In genomic region chr7:80296462-80296861, GRCm38 (mm10) we compare ENCODE assay signal across 12 mouse cellular contexts. TPM values are rescaled to one million over a fixed set of nuclear protein-coding genes. Genes with fewer than 3 reads are reported as not detected.
DNase-seq lines count a peak whose midpoint lies in the region; ATAC-seq and TF ChIP-seq lines count a peak whose summit lies in the region.
"Had no signal": no experiment of that assay in that cellular context is flagged by ENCODE, and none has a peak within 500 bp of the region (broad histone marks: within the 10 kb centered on the region; RNA-seq: fewer than 3 reads in every experiment).

No protein-coding gene starts in this region.

- DNase-seq in forebrain, embryonic 11.5 days (ENCODE audit: low spot score) = no peak
- DNase-seq in forebrain, postnatal 0 days = no peak
- DNase-seq in liver, embryonic 11.5 days (ENCODE audit: low spot score) = no peak
- DNase-seq in liver = no peak
- no peak for DNase-seq in embryonic facial prominence, embryonic 14.5 days (ENCODE audit: low spot score)
- DNase-seq in left cerebral cortex, postnatal 4 days = no peak
- DNase-seq in gastrocnemius, adult 2 months = no peak
- DNase-seq: adrenal gland, postnatal 14 days; cerebellum, adult 18-20 months; kidney, postnatal 14 days had no signal

- H3K27ac ChIP-seq in forebrain, embryonic 11.5 days (ENCODE audit: low read depth, low read length) = no peak overlapping the region
- no peak overlapping the region for H3K27ac ChIP-seq in forebrain, postnatal 0 days (ENCODE audit: low read depth, low read length)
- H3K27ac ChIP-seq in liver, embryonic 11.5 days (ENCODE audit: low read depth, low read length) = no peak overlapping the region
- H3K27ac ChIP-seq in embryonic facial prominence, embryonic 14.5 days (replicated peaks; ENCODE audit: low read depth, low read length) = no peak overlapping the region
- peak overlapping the region; percentile 16; the same call in 1 of the 2 replicates for H3K27ac ChIP-seq in liver, embryonic 15.5 days (replicated peaks)
- no peak overlapping the region for H3K27ac ChIP-seq in gastrocnemius, adult 2 months

- ATAC-seq in forebrain, embryonic 11.5 days (replicated peaks; ENCODE audit: low FRiP score) = no peak
- ATAC-seq in forebrain, postnatal 0 days = no peak
- no peak for ATAC-seq in liver, embryonic 11.5 days (replicated peaks; ENCODE audit: low FRiP score)
- no peak for ATAC-seq in embryonic facial prominence, embryonic 14.5 days (ENCODE audit: low read depth)
- no peak for ATAC-seq in liver, embryonic 15.5 days (ENCODE audit: insufficient read depth)

- H3K4me1 ChIP-seq in forebrain, embryonic 11.5 days (replicated peaks; ENCODE audit: control insufficient read depth, insufficient read depth, low read length) = peaks cover 12% of the 10 kb centered on the region; the same call in 1 of the 2 replicates
- H3K4me1 ChIP-seq in forebrain, postnatal 0 days (ENCODE audit: insufficient read depth) = no peaks in the 10 kb centered on the region
- H3K4me1 ChIP-seq in liver, embryonic 11.5 days (replicated peaks; ENCODE audit: control insufficient read depth, insufficient read depth, low read length) = peaks cover 18% of the 10 kb centered on the region
- H3K4me1 ChIP-seq in embryonic facial prominence, embryonic 14.5 days (ENCODE audit: control insufficient read depth, insufficient read depth, low read length) = peaks cover 5% of the 10 kb centered on the region
- peaks cover 61% of the 10 kb centered on the region for H3K4me1 ChIP-seq in liver, embryonic 15.5 days (replicated peaks)

- peak overlapping the region; percentile 20 for H3K9ac ChIP-seq in forebrain, embryonic 11.5 days (ENCODE audit: low read length)
- H3K9ac ChIP-seq in forebrain, postnatal 0 days = no peak overlapping the region
- no peak overlapping the region for H3K9ac ChIP-seq in liver, embryonic 11.5 days (ENCODE audit: low read depth, low read length)
- H3K9ac ChIP-seq in embryonic facial prominence, embryonic 14.5 days (ENCODE audit: low read depth, low read length) = no peak overlapping the region
- H3K9ac ChIP-seq in liver, embryonic 15.5 days = peak overlapping the region; percentile 97

- no peak overlapping the region for H3K4me2 ChIP-seq in forebrain, embryonic 11.5 days (ENCODE audit: low read depth, low read length, severe bottlenecking)
- H3K4me2 ChIP-seq in forebrain, postnatal 0 days (ENCODE audit: low read depth) = no peak overlapping the region
- peak overlapping the region; percentile 87 for H3K4me2 ChIP-seq in liver, embryonic 11.5 days
- H3K4me2 ChIP-seq in embryonic facial prominence, embryonic 14.5 days (ENCODE audit: low read depth, low read length) = peak overlapping the region; percentile 69; the same call in 1 of the 2 replicates
- H3K4me2 ChIP-seq in liver, embryonic 15.5 days = peak overlapping the region; percentile 68

- no peak for TF ChIP-seq CTCF in forebrain, postnatal 0 days (IDR thresholded peaks at IDR 0.05; ENCODE audit: low read depth)
- no peak for TF ChIP-seq CTCF in gastrocnemius, adult 2 months (IDR thresholded peaks at IDR 0.05)

- H3K36me3 ChIP-seq in forebrain, embryonic 11.5 days (ENCODE audit: control insufficient read depth, insufficient read depth, low read length) = peaks cover 10% of the 10 kb centered on the region; the same call in 1 of the 2 replicates
- 0 out of 2 replicates have a peak, but pooled peaks cover 4% of the 10 kb centered on the region for H3K36me3 ChIP-seq in forebrain, postnatal 0 days (ENCODE audit: insufficient read depth)
- peaks cover 15% of the 10 kb centered on the region for H3K36me3 ChIP-seq in liver, embryonic 11.5 days (ENCODE audit: control insufficient read depth, insufficient read depth, low read length)
- H3K36me3 ChIP-seq in embryonic facial prominence, embryonic 14.5 days (ENCODE audit: control insufficient read depth, insufficient read depth, low read length) = peaks cover 7% of the 10 kb centered on the region
- H3K36me3 ChIP-seq in liver, embryonic 15.5 days (replicated peaks) = peaks cover 57% of the 10 kb centered on the region

- intact Hi-C loops in left cerebral cortex, postnatal 4 days (cut with DNase I) = no loop called here
- intact Hi-C loops in gastrocnemius, adult 2 months (cut with DNase I) = no loop called here

- no peak overlapping the region for H3K4me3 ChIP-seq in forebrain, embryonic 11.5 days (ENCODE audit: low read depth, low read length)
- H3K4me3 ChIP-seq in forebrain, postnatal 0 days (ENCODE audit: low read depth, low read length) = no peak overlapping the region
- peak overlapping the region; percentile 98; the same call in 1 of the 2 replicates for H3K4me3 ChIP-seq in liver, embryonic 11.5 days (ENCODE audit: low read depth, low read length)
- no peak overlapping the region for H3K4me3 ChIP-seq in embryonic facial prominence, embryonic 14.5 days (ENCODE audit: low read depth, low read length)
- H3K4me3 ChIP-seq in liver, embryonic 15.5 days (replicated peaks) = peak overlapping the region; percentile 83
- H3K4me3 ChIP-seq in gastrocnemius, adult 2 months = no peak overlapping the region

- no peaks in the 10 kb centered on the region for H3K9me3 ChIP-seq in forebrain, embryonic 11.5 days (ENCODE audit: control insufficient read depth, low read length)
- H3K9me3 ChIP-seq in forebrain, postnatal 0 days (ENCODE audit: low read length) = no peaks in the 10 kb centered on the region
- H3K9me3 ChIP-seq in liver, embryonic 11.5 days (ENCODE audit: control insufficient read depth, low read length) = no peaks in the 10 kb centered on the region
- H3K9me3 ChIP-seq in embryonic facial prominence, embryonic 14.5 days (ENCODE audit: control insufficient read depth, low read length) = no peaks in the 10 kb centered on the region
- H3K9me3 ChIP-seq in liver, embryonic 15.5 days (replicated peaks) = no peaks in the 10 kb centered on the region
- H3K9me3 ChIP-seq: megakaryocyte, embryonic 14.5 days had no signal

- WGBS in forebrain, embryonic 11.5 days = 89% methylated on average over 6 of the region's 6 CpGs
- 88% methylated on average over 6 of the region's 6 CpGs for WGBS in forebrain, postnatal 0 days
- WGBS in liver, embryonic 11.5 days = 88% methylated on average over 6 of the region's 6 CpGs
- WGBS in embryonic facial prominence, embryonic 14.5 days = 93% methylated on average over 6 of the region's 6 CpGs
- WGBS in liver, embryonic 15.5 days (ENCODE audit: insufficient replicate concordance) = 83% methylated on average over 6 of the region's 6 CpGs

- no peaks in the 10 kb centered on the region for H3K27me3 ChIP-seq in forebrain, embryonic 11.5 days (ENCODE audit: control insufficient read depth, insufficient read depth, low read length)
- no peaks in the 10 kb centered on the region for H3K27me3 ChIP-seq in forebrain, postnatal 0 days (ENCODE audit: insufficient read depth, low read length)
- no peaks in the 10 kb centered on the region for H3K27me3 ChIP-seq in liver, embryonic 11.5 days (replicated peaks; ENCODE audit: control insufficient read depth, insufficient read depth, low read length)
- no peaks in the 10 kb centered on the region for H3K27me3 ChIP-seq in embryonic facial prominence, embryonic 14.5 days (replicated peaks; ENCODE audit: control insufficient read depth, insufficient read depth, low read length)
- no peaks in the 10 kb centered on the region for H3K27me3 ChIP-seq in liver, embryonic 15.5 days
- H3K27me3 ChIP-seq: megakaryocyte, embryonic 14.5 days had no signal

RNA-seq across cellular contexts. Expression of gene Prc1, which starts 2.2 kb away (rescaled TPM):
- 263 and 281 TPM in 2 replicates for polyA plus RNA-seq in forebrain, embryonic 11.5 days (2014; fragmentation: Nextera tagmentation; extraction: Ambion mirVana)
- total RNA-seq in forebrain, postnatal 0 days (2014; rRNA removed) = 12.2 and 17.1 TPM in 2 replicates
- 19.0 and 23.9 TPM in 2 replicates for polyA plus RNA-seq in forebrain, postnatal 0 days (2015; fragmentation: Nextera tagmentation; extraction: Ambion mirVana)
- 148 and 178 TPM in 2 replicates for polyA plus RNA-seq in liver, embryonic 11.5 days (2014; fragmentation: Nextera tagmentation; extraction: Ambion mirVana)
- 108 and 118 TPM in 2 replicates for polyA plus RNA-seq in embryonic facial prominence, embryonic 14.5 days (2014; fragmentation: Nextera tagmentation; extraction: Ambion mirVana)
- 126 and 128 TPM in 2 replicates for polyA plus RNA-seq in liver, embryonic 15.5 days (2015; fragmentation: Nextera tagmentation; extraction: Ambion mirVana)
- 10 to 100 TPM; 16.5 to 18.0 TPM for total RNA-seq in left cerebral cortex, postnatal 4 days (2021)
- total RNA-seq in gastrocnemius, adult 2 months (2021) = under 1 TPM; 0.38 to 0.45 TPM

RNA-seq across cellular contexts. Expression of gene Vps33b, which starts 27.0 kb away (rescaled TPM):
- polyA plus RNA-seq in forebrain, embryonic 11.5 days (2014; fragmentation: Nextera tagmentation; extraction: Ambion mirVana) = 20.6 and 21.3 TPM in 2 replicates
- total RNA-seq in forebrain, postnatal 0 days (2014; rRNA removed) = 37.5 and 41.0 TPM in 2 replicates
- 8.3 and 15.0 TPM in 2 replicates for polyA plus RNA-seq in forebrain, postnatal 0 days (2015; fragmentation: Nextera tagmentation; extraction: Ambion mirVana)
- polyA plus RNA-seq in liver, embryonic 11.5 days (2014; fragmentation: Nextera tagmentation; extraction: Ambion mirVana) = 20.8 and 24.4 TPM in 2 replicates
- polyA plus RNA-seq in embryonic facial prominence, embryonic 14.5 days (2014; fragmentation: Nextera tagmentation; extraction: Ambion mirVana) = 7.0 TPM in 2 replicates
- 4.4 and 5.6 TPM in 2 replicates for polyA plus RNA-seq in liver, embryonic 15.5 days (2015; fragmentation: Nextera tagmentation; extraction: Ambion mirVana)
- 10 to 100 TPM; 34.1 to 36.0 TPM for total RNA-seq in left cerebral cortex, postnatal 4 days (2021)
- total RNA-seq in gastrocnemius, adult 2 months (2021) = 1 to 10 TPM; 2.9 to 3.3 TPM

RNA-seq across cellular contexts. Expression of gene Rccd1, which starts 27.8 kb away (rescaled TPM):
- 16.9 and 20.2 TPM in 2 replicates for polyA plus RNA-seq in forebrain, embryonic 11.5 days (2014; fragmentation: Nextera tagmentation; extraction: Ambion mirVana)
- 25.2 and 38.9 TPM in 2 replicates for total RNA-seq in forebrain, postnatal 0 days (2014; rRNA removed)
- polyA plus RNA-seq in forebrain, postnatal 0 days (2015; fragmentation: Nextera tagmentation; extraction: Ambion mirVana) = 3.5 and 7.0 TPM in 2 replicates
- polyA plus RNA-seq in liver, embryonic 11.5 days (2014; fragmentation: Nextera tagmentation; extraction: Ambion mirVana) = 10.7 and 11.4 TPM in 2 replicates
- 6.8 and 8.4 TPM in 2 replicates for polyA plus RNA-seq in embryonic facial prominence, embryonic 14.5 days (2014; fragmentation: Nextera tagmentation; extraction: Ambion mirVana)
- polyA plus RNA-seq in liver, embryonic 15.5 days (2015; fragmentation: Nextera tagmentation; extraction: Ambion mirVana) = 2.8 and 3.1 TPM in 2 replicates
- 10 to 100 TPM; 16.9 to 22.8 TPM for total RNA-seq in left cerebral cortex, postnatal 4 days (2021)
- 1 to 10 TPM; 7.3 to 8.4 TPM for total RNA-seq in gastrocnemius, adult 2 months (2021)

RNA-seq across cellular contexts. Expression of gene Ngrn, which starts 35.4 kb away (rescaled TPM):
- polyA plus RNA-seq in forebrain, embryonic 11.5 days (2014; fragmentation: Nextera tagmentation; extraction: Ambion mirVana) = 50.4 and 53.8 TPM in 2 replicates
- 67.2 and 74.9 TPM in 2 replicates for total RNA-seq in forebrain, postnatal 0 days (2014; rRNA removed)
- polyA plus RNA-seq in forebrain, postnatal 0 days (2015; fragmentation: Nextera tagmentation; extraction: Ambion mirVana) = 71.4 and 72.0 TPM in 2 replicates
- polyA plus RNA-seq in liver, embryonic 11.5 days (2014; fragmentation: Nextera tagmentation; extraction: Ambion mirVana) = 55.1 and 58.4 TPM in 2 replicates
- polyA plus RNA-seq in embryonic facial prominence, embryonic 14.5 days (2014; fragmentation: Nextera tagmentation; extraction: Ambion mirVana) = 45.7 and 45.8 TPM in 2 replicates
- polyA plus RNA-seq in liver, embryonic 15.5 days (2015; fragmentation: Nextera tagmentation; extraction: Ambion mirVana) = 25.4 and 28.3 TPM in 2 replicates
- total RNA-seq in left cerebral cortex, postnatal 4 days (2021) = 10 to 100 TPM; 41.6 to 42.7 TPM
- total RNA-seq in gastrocnemius, adult 2 months (2021) = 10 to 100 TPM; 19.8 to 25.0 TPM

RNA-seq across cellular contexts. Expression of gene Unc45a, which starts 44.3 kb away (rescaled TPM):
- polyA plus RNA-seq in forebrain, embryonic 11.5 days (2014; fragmentation: Nextera tagmentation; extraction: Ambion mirVana) = 31.1 and 36.1 TPM in 2 replicates
- 49.2 and 69.4 TPM in 2 replicates for total RNA-seq in forebrain, postnatal 0 days (2014; rRNA removed)
- 35.2 and 50.1 TPM in 2 replicates for polyA plus RNA-seq in forebrain, postnatal 0 days (2015; fragmentation: Nextera tagmentation; extraction: Ambion mirVana)
- 23.7 and 24.0 TPM in 2 replicates for polyA plus RNA-seq in liver, embryonic 11.5 days (2014; fragmentation: Nextera tagmentation; extraction: Ambion mirVana)
- 34.1 and 39.7 TPM in 2 replicates for polyA plus RNA-seq in embryonic facial prominence, embryonic 14.5 days (2014; fragmentation: Nextera tagmentation; extraction: Ambion mirVana)
- polyA plus RNA-seq in liver, embryonic 15.5 days (2015; fragmentation: Nextera tagmentation; extraction: Ambion mirVana) = 8.9 and 9.4 TPM in 2 replicates
- 10 to 100 TPM; 63.0 to 63.3 TPM for total RNA-seq in left cerebral cortex, postnatal 4 days (2021)
- total RNA-seq in gastrocnemius, adult 2 months (2021) = 10 to 100 TPM; 12.3 to 12.7 TPM

Comparison
In these comparisons a context has a peak if more than half of its experiments do, and no peak if none do; other contexts are left out.
1. H3K9ac ChIP-seq: peak in forebrain, embryonic 11.5 days (single experiment) and liver, embryonic 15.5 days (single experiment); none in forebrain, postnatal 0 days (single experiment), liver, embryonic 11.5 days (single experiment) and embryonic facial prominence, embryonic 14.5 days (single experiment).
2. H3K4me2 ChIP-seq: peak in liver, embryonic 11.5 days (single experiment), embryonic facial prominence, embryonic 14.5 days (single experiment) and liver, embryonic 15.5 days (single experiment); none in forebrain, embryonic 11.5 days (single experiment) and forebrain, postnatal 0 days (single experiment).
3. H3K4me3 ChIP-seq: peak in liver, embryonic 11.5 days (single experiment) and liver, embryonic 15.5 days (single experiment); none in forebrain, embryonic 11.5 days (single experiment), forebrain, postnatal 0 days (single experiment), embryonic facial prominence, embryonic 14.5 days (single experiment) and gastrocnemius, adult 2 months (single experiment).